Mouse (Mus musculus): ENCODE data around the gene Gltp. TPM values are rescaled to one million over a fixed set of nuclear protein-coding genes. Genes with fewer than 3 reads are reported as not detected.
A peak's percentile ranks its signal among the peaks of the same experiment; 100 is the strongest.

Gltp gene
- polyA plus RNA-seq, 1 experiment from 2014 or later = 81.9 TPM

- Histone ChIP-seq H3K36me3 (ENCODE audit: control insufficient read depth, insufficient read depth, low read length) (no peaks in the 10 kb centered on the region), H3K9me3 (ENCODE audit: control insufficient read depth, low read length) (no peaks in the 10 kb centered on the region), H3K4me2 (ENCODE audit: low read depth, low read length, severe bottlenecking) (no peak overlapping the region), H3K4me1 (replicated peaks; ENCODE audit: control insufficient read depth, insufficient read depth, low read length) (peaks cover 8% of the 10 kb centered on the region), H3K27me3 (ENCODE audit: control insufficient read depth, insufficient read depth, low read length) (no peaks in the 10 kb centered on the region; the same call in 1 of the 2 replicates), H3K27ac (ENCODE audit: low read depth, low read length) (no peak overlapping the region), H3K4me3 (ENCODE audit: low read depth, low read length) (no peak overlapping the region), H3K9ac (ENCODE audit: low read length) (no peak overlapping the region)
- WGBS = 85% methylated on average over 5 of the region's 5 CpGs
- ATAC-seq (replicated peaks; ENCODE audit: low FRiP score) (no peak), DNase-seq (ENCODE audit: low spot score) (no peak)
These were observed 44.9 kb downstream of the Gltp start for GRCm38 (mm10) chr5:114645916-114646315.

- H3K27ac ChIP-seq (ENCODE audit: low read depth, low read length) = no peak overlapping the region
- H3K27me3 ChIP-seq (ENCODE audit: control insufficient read depth, insufficient read depth, low read length) = no peaks in the 10 kb centered on the region; the same call in 1 of the 2 replicates
- H3K4me1 ChIP-seq (replicated peaks; ENCODE audit: control insufficient read depth, insufficient read depth, low read length) = peaks cover 8% of the 10 kb centered on the region
These were observed 45.9 kb downstream of the Gltp start for GRCm38 (mm10) chr5:114644918-114645317.

GRCm38 (mm10) chr5:114640809-114641208 is 50.0 kb downstream of the Gltp start:
- DNase-seq (ENCODE audit: low spot score) = no peak
- no peak for ATAC-seq (replicated peaks; ENCODE audit: low FRiP score)
- 83% methylated on average over 10 of the region's 10 CpGs for WGBS
- H3K27me3 ChIP-seq (ENCODE audit: control insufficient read depth, insufficient read depth, low read length) = peaks cover 6% of the 10 kb centered on the region; the same call in 1 of the 2 replicates
- no peaks in the 10 kb centered on the region for H3K36me3 ChIP-seq (ENCODE audit: control insufficient read depth, insufficient read depth, low read length)
- H3K4me3 ChIP-seq (ENCODE audit: low read depth, low read length) = no peak overlapping the region
- no peak overlapping the region for H3K9ac ChIP-seq (ENCODE audit: low read length)
- H3K4me2 ChIP-seq (ENCODE audit: low read depth, low read length, severe bottlenecking) = no peak overlapping the region
- no peak overlapping the region for H3K27ac ChIP-seq (ENCODE audit: low read depth, low read length)
- no peaks in the 10 kb centered on the region for H3K9me3 ChIP-seq (ENCODE audit: control insufficient read depth, low read length)
- H3K4me1 ChIP-seq (replicated peaks; ENCODE audit: control insufficient read depth, insufficient read depth, low read length) = peaks cover 2% of the 10 kb centered on the region; the same call in 1 of the 2 replicates

More at GRCm38 (mm10) chr5:114644918-114645317, 45.9 kb downstream of the Gltp start:
- Histone ChIP-seq H3K4me2 (ENCODE audit: low read depth, low read length, severe bottlenecking) (no peak overlapping the region), H3K36me3 (ENCODE audit: control insufficient read depth, insufficient read depth, low read length) (no peaks in the 10 kb centered on the region), H3K4me3 (ENCODE audit: low read depth, low read length) (no peak overlapping the region), H3K9ac (ENCODE audit: low read length) (no peak overlapping the region), H3K9me3 (ENCODE audit: control insufficient read depth, low read length) (no peaks in the 10 kb centered on the region)
- DNase-seq (ENCODE audit: low spot score) (no peak), ATAC-seq (replicated peaks; ENCODE audit: low FRiP score) (no peak)
- 65% methylated on average over 6 of the region's 6 CpGs for WGBS

GRCm38 (mm10) chr5:114639645-114639957 is 51.2 kb downstream of the Gltp start:
- H3K4me2 ChIP-seq (ENCODE audit: low read depth, low read length, severe bottlenecking) = 0 out of 2 replicates have a peak overlapping the region, but pooled peaks have one; percentile 24
- H3K4me3 ChIP-seq (ENCODE audit: low read depth, low read length) = no peak overlapping the region
- H3K27ac ChIP-seq (ENCODE audit: low read depth, low read length) = no peak overlapping the region
- ATAC-seq (replicated peaks; ENCODE audit: low FRiP score) (0 out of 2 replicates have a peak, but pooled peaks have one; percentile 15), DNase-seq (ENCODE audit: low spot score) (no peak)
- peaks cover 2% of the 10 kb centered on the region; the same call in 1 of the 2 replicates for H3K4me1 ChIP-seq (replicated peaks; ENCODE audit: control insufficient read depth, insufficient read depth, low read length)
- WGBS = 27% methylated on average over 7 of the region's 7 CpGs
- H3K27me3 ChIP-seq (ENCODE audit: control insufficient read depth, insufficient read depth, low read length) = peaks cover 6% of the 10 kb centered on the region; the same call in 1 of the 2 replicates
- H3K9ac ChIP-seq (ENCODE audit: low read length) = no peak overlapping the region
- H3K36me3 ChIP-seq (ENCODE audit: control insufficient read depth, insufficient read depth, low read length) = no peaks in the 10 kb centered on the region
- no peaks in the 10 kb centered on the region for H3K9me3 ChIP-seq (ENCODE audit: control insufficient read depth, low read length)

- DNase-seq (ENCODE audit: low spot score) = peak; percentile 93
- Histone ChIP-seq H3K4me1 (replicated peaks; ENCODE audit: control insufficient read depth, insufficient read depth, low read length) (peaks cover 2% of the 10 kb centered on the region; the same call in 1 of the 2 replicates), H3K27me3 (ENCODE audit: control insufficient read depth, insufficient read depth, low read length) (peaks cover 6% of the 10 kb centered on the region; the same call in 1 of the 2 replicates), H3K36me3 (ENCODE audit: control insufficient read depth, insufficient read depth, low read length) (no peaks in the 10 kb centered on the region), H3K27ac (ENCODE audit: low read depth, low read length) (no peak overlapping the region), H3K4me2 (ENCODE audit: low read depth, low read length, severe bottlenecking) (peak overlapping the region; percentile 36; the same call in 1 of the 2 replicates), H3K9ac (ENCODE audit: low read length) (no peak overlapping the region), H3K9me3 (ENCODE audit: control insufficient read depth, low read length) (no peaks in the 10 kb centered on the region), H3K4me3 (ENCODE audit: low read depth, low read length) (no peak overlapping the region)
- peak; percentile 67; the same call in 1 of the 2 replicates for ATAC-seq (replicated peaks; ENCODE audit: low FRiP score)
- WGBS = 17% methylated on average over 22 of the region's 22 CpGs
These were observed 51.8 kb downstream of the Gltp start for GRCm38 (mm10) chr5:114638769-114639644.

GRCm38 (mm10) chr5:114636091-114636490 is 54.7 kb downstream of the Gltp start:
- Histone ChIP-seq H3K4me1 (replicated peaks; ENCODE audit: control insufficient read depth, insufficient read depth, low read length) (peaks cover 2% of the 10 kb centered on the region; the same call in 1 of the 2 replicates), H3K4me2 (ENCODE audit: low read depth, low read length, severe bottlenecking) (no peak overlapping the region), H3K27ac (ENCODE audit: low read depth, low read length) (no peak overlapping the region), H3K27me3 (ENCODE audit: control insufficient read depth, insufficient read depth, low read length) (peaks cover 6% of the 10 kb centered on the region; the same call in 1 of the 2 replicates), H3K4me3 (ENCODE audit: low read depth, low read length) (no peak overlapping the region), H3K9ac (ENCODE audit: low read length) (no peak overlapping the region), H3K9me3 (ENCODE audit: control insufficient read depth, low read length) (no peaks in the 10 kb centered on the region), H3K36me3 (ENCODE audit: control insufficient read depth, insufficient read depth, low read length) (no peaks in the 10 kb centered on the region)
- WGBS = 77% methylated on average over 25 of the region's 25 CpGs
- DNase-seq (ENCODE audit: low spot score) = no peak
- ATAC-seq (replicated peaks; ENCODE audit: low FRiP score) = no peak

GRCm38 (mm10) chr5:114631336-114631735 is 59.4 kb downstream of the Gltp start:
- 52% methylated on average over 2 of the region's 2 CpGs for WGBS
- DNase-seq (ENCODE audit: low spot score) = no peak
- Histone ChIP-seq H3K36me3 (ENCODE audit: control insufficient read depth, insufficient read depth, low read length) (no peaks in the 10 kb centered on the region), H3K9ac (ENCODE audit: low read length) (no peak overlapping the region), H3K27ac (ENCODE audit: low read depth, low read length) (no peak overlapping the region), H3K4me3 (ENCODE audit: low read depth, low read length) (no peak overlapping the region), H3K27me3 (ENCODE audit: control insufficient read depth, insufficient read depth, low read length) (no peaks in the 10 kb centered on the region), H3K9me3 (ENCODE audit: control insufficient read depth, low read length) (no peaks in the 10 kb centered on the region), H3K4me2 (ENCODE audit: low read depth, low read length, severe bottlenecking) (no peak overlapping the region), H3K4me1 (replicated peaks; ENCODE audit: control insufficient read depth, insufficient read depth, low read length) (no peaks in the 10 kb centered on the region)
- no peak for ATAC-seq (replicated peaks; ENCODE audit: low FRiP score)

GRCm38 (mm10) chr5:114625590-114625989 is 65.2 kb downstream of the Gltp start:
- ATAC-seq (replicated peaks; ENCODE audit: low FRiP score) = no peak

More at GRCm38 (mm10) chr5:114625590-114625989, 65.2 kb downstream of the Gltp start:
- Histone ChIP-seq H3K4me3 (ENCODE audit: low read depth, low read length) (no peak overlapping the region), H3K9ac (ENCODE audit: low read length) (no peak overlapping the region), H3K36me3 (ENCODE audit: control insufficient read depth, insufficient read depth, low read length) (no peaks in the 10 kb centered on the region), H3K9me3 (ENCODE audit: control insufficient read depth, low read length) (no peaks in the 10 kb centered on the region), H3K27me3 (ENCODE audit: control insufficient read depth, insufficient read depth, low read length) (no peaks in the 10 kb centered on the region; the same call in 1 of the 2 replicates), H3K27ac (ENCODE audit: low read depth, low read length) (no peak overlapping the region), H3K4me2 (ENCODE audit: low read depth, low read length, severe bottlenecking) (no peak overlapping the region), H3K4me1 (replicated peaks; ENCODE audit: control insufficient read depth, insufficient read depth, low read length) (no peaks in the 10 kb centered on the region)
- WGBS = 21% methylated on average over 3 of the region's 3 CpGs
- DNase-seq (ENCODE audit: low spot score) = peak; percentile 84
